Mouse (Mus musculus): ENCODE measurements at regions not wholly inside any gene's neighbourhood (a gene's known extent, or its start where the extent isn't known, plus 50 kb on each side); places are given as distances from the start of the nearest gene placed in this dataset.

- no peak for DNase-seq
Measured at GRCm38 (mm10) chr1:118741286-118741685, 113.5 kb downstream of the Tfcp2l1 start.

- no peak for DNase-seq
Measured at GRCm38 (mm10) chr1:118748196-118748595, 120.5 kb downstream of the Tfcp2l1 start.

GRCm38 (mm10) chr1:118752869-118753268 is 125.1 kb downstream of the Tfcp2l1 start:
- no peak for DNase-seq

- DNase-seq: no peak
Measured at GRCm38 (mm10) chr1:118756171-118756865, 128.6 kb downstream of the Tfcp2l1 start.

DNA sequence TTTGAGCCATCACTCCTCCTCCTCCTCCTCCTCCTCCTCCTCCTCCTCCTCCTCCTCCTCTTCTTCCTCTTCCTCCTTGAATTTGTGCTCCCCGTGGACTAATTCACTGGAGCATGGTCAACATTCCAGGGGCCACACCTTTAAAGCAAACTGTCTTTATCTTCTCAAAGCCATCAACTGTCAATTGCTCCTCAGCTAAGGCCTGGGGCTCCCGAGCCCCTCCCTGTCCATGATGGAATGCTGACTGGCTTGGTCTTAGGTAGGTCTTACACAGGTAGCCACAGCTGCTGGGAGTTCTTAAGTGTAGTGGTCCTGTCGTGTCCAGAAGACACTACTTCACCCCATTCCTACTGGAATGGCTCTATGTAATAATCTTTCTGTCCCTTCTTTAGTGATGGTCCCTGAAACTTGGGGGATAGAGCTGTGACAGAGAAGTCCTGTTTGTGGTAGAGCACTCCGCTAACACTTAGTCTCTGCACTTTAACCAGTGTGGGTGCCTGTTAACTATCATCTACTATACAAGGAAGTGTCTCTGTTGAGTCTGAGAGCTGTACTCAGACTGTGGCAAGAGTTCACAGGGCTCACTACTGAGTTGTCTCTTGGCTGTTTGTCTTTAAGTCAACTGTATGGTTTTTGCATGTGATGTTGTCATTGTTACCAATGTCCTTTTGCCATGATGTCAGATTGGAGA is 129.7 kb downstream of the Tfcp2l1 start:
- DNase-seq: no peak

DNA sequence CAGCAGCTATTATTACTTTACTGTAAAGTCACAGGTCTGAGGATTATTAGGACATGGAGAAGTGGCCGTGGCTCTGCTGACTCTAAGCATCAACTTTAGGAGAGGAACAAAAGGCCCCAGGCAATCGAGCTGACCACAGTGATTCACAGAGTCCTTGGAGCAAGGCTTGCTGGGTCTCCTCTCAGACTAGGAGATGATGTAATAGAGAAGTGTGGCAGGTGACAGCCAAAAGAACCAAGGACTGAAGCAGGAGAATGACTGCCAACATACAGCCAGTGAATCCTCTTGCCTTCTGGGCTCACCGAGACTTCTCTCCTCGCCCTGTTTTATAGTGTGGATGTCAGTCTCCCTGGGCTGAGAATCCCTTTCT is 130.3 kb downstream of the Tfcp2l1 start:
- DNase-seq: no peak

DNA sequence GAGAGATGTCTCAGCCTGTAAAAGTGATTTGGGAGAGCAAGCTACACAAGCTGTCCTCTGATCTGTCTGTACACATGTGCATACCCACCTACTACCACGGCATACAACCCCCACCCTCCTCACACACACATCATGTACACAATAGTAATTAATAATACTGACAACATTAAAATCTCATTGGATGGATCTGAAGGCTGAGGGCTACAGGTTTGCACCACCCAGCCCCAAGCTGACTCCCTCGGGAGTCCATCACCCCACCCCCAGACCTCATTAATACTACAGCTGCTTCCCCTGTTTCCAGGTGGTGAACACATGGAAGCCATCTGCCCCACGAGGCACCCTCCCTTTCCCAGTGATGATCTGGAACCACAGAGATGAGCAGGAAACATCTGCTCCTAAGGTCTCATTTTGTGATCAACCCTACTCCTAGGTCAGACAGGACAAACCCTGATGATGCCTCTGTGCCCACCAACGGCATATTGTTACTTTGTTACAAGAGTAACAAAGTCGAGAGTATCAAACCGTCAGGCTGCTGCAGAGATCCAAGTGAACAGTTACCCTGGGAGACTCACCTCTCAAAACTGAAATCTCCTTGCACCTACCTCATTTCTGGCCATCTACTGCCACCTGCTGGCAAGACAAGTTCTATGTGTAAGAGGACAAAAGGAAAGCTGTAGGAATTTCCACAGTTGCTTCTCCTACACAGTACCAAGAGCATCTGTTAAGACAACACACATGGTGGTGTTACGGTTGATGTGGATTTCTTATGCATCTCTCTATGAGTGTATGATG is 131.6 kb downstream of the Tfcp2l1 start:
- peak; percentile 33 to 82 for DNase-seq

- DNase-seq: no peak
Measured at GRCm38 (mm10) chr1:118765525-118765924, 137.8 kb downstream of the Tfcp2l1 start.

DNA sequence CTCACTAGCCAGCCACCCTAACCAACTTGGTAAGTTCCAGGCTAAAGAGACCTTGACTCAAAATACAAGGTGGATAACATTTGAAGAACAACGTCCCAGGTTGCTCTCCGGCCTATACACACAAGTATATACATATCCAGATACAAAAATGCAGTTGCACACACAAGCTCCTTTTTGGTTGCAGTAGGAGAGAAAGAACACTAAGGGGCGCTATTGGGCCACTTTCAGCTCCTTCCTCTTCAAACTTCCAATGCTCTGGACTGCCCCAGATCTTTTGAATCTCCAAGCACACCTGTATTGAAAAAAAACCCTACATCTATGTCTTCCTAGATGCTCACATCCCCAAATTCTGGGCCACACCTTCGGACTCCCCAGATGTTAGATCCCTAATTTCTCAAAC is 141.1 kb downstream of the Tfcp2l1 start:
- peak in 1 of 2 experiments; percentile 30 for DNase-seq

DNA sequence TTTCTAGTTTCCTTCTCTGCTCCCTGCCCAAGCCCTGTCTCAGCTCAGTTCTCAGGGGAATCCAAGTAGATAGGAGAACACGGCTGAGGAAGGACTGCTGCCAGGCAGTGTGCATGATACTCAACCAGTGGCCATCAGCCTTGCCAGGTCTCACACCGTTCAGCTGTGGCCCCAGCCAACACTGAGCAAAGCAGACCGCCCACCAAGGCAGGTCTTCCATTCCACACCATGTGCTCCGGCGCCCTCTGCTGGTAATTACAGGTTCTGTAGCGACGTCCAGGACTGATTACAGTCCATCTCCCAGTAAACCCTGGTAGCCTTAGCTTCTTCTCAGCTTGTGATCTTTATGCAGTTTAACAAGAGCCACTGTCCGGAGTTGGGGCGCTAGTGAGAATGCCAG is 144.5 kb downstream of the Tfcp2l1 start:
- DNase-seq: peak; percentile 61 to 70

GRCm38 (mm10) chr1:118776594-118777441 is 149.1 kb downstream of the Tfcp2l1 start:
- DNase-seq: no peak
